Mouse (Mus musculus) spleen, postnatal 10 days (tissue): ENCODE measurements around the gene Hcn2.

Experiments
- DNase-seq, 2 experiments: peaks; one replicate each; pipeline ENCODE4 v3.0.0; 2021 to 2022; ENCODE audit warnings: low spot score in 2 of 2

Gene Hcn2

GRCm38 (mm10) chr10:79716254-79716987 is at the start of gene Hcn2:
Gene Hcn2 (plus strand): TSS chr10:79716634.
- no peak for DNase-seq

GRCm38 (mm10) chr10:79668076-79668475 is 48.4 kb upstream of the Hcn2 start:
- no peak for DNase-seq

DNA sequence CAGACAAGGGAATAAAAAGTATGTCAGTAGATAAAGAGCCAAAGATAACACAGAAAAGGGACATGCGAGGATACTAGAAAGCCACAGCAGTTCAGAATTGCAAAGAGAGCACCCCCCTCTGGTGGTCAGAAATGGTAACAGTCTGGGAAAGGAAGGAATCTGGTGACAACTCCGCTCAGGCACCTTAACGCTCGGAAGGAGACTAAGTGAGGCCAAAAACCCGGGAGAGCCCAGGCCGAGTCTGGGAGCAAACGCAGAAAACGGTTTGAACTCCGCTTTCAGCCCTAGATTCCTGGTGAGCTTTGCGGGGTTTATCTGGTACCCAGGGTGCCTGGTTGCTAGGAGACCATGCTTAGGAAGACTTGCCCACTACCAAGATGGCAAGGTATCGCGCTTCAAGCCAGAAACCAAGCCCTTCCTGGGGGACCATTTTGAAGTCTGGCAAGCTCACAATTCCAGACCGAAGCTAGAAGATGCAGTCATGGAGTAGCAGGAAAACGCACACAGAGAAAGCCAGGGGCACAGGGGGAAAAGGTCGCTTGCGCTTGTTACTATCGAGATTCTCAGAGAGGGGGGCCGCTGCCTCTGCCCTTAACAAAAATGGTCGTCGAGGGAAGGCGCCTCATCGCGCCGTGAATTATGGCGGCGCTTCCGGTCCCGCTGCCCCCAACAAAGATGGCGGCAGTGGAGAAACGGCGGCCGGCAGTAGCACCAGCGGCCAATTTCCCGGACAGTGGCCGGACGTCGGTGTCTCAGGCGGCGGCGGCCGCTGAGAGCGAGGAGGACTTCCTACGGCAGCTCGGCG is 47.5 kb upstream of the Hcn2 start, which contains the start of gene Tpgs1:
Tpgs1 (plus strand) TSS at position 599 of the 805 bp plus-strand sequence.
- DNase-seq: peak; percentile 87 to 89

GRCm38 (mm10) chr10:79669576-79670057 is 46.8 kb upstream of the Hcn2 start:
- peak; percentile 79 to 83 for DNase-seq

DNA sequence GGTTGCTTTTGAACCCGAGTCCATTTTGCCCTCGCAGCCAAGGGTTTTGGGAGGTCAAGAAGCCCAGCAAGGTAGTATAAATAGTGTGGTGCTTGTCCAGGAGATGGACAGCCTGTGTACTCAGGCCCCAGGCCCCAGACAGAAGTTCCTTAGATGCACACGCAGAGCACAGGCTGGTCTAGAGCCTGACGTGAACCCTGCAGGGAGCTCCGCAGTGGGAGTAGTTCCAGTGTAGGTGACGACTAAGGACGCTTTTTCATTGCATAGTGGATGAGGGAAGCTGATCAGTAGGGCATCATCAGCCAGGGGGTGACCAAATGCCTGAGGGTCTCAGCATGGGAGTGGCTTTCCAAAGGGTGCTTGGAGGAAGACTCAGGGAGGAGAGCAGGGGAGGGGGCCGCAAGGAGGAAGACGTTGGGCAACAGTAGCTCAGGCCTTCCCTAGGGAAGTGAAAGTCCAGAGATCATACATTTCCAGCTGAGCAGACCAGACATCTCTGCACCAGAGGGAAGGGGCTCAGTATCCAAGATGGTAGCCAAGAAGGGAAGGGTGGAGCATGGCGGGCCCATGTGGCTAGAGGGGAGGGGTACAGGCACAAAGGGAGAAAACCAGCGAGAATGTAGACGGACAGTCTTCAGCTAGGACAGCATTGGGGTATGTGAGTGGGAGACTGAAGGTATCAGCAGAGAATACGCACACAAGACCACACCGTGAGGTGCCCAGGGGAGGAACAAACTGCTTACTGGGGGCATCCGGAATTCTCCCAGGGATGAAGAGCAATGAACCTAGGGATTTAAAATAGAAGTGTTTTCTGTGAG is 46.2 kb upstream of the Hcn2 start:
- no peak for DNase-seq

GRCm38 (mm10) chr10:79671396-79672087 is 44.9 kb upstream of the Hcn2 start:
- no peak for DNase-seq

DNA sequence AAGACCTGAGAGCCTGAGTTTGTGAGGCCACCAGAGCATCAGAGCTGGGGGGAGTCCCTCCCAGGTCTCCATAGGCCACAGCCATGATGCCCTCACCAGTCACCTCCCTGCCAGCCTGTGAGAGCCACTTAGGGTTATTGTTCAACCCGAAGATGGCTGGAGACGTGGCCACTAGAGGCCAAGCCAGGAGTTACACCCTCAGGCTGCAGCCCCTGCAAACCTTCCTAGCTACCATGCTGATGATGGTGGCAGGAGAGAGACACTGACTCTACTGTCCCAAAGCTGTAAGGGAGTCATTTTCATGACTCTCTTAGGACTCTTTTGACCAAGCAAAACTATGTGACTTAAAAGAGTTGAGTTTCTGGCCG is 44.4 kb upstream of the Hcn2 start:
- no peak for DNase-seq

DNA sequence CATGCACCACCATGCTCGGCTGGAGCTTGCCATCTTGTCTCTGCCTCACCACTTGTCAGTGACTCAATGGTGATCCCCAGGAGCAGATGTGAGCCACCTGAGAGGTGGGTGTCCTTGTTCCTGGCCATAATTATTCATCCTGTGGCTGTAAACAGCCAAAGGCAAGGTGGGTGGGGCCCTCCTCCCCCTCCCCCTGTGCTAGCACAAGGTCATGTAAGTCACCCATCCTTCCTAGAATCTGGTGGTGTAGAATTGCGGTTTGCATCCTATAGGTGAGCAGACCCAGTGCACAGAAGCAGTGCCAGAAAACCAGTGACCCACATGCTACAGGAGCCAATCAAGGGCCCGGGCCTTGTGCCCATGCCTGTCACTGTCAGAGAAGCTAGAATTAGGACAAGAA is 43.4 kb upstream of the Hcn2 start:
- DNase-seq: no peak

DNA sequence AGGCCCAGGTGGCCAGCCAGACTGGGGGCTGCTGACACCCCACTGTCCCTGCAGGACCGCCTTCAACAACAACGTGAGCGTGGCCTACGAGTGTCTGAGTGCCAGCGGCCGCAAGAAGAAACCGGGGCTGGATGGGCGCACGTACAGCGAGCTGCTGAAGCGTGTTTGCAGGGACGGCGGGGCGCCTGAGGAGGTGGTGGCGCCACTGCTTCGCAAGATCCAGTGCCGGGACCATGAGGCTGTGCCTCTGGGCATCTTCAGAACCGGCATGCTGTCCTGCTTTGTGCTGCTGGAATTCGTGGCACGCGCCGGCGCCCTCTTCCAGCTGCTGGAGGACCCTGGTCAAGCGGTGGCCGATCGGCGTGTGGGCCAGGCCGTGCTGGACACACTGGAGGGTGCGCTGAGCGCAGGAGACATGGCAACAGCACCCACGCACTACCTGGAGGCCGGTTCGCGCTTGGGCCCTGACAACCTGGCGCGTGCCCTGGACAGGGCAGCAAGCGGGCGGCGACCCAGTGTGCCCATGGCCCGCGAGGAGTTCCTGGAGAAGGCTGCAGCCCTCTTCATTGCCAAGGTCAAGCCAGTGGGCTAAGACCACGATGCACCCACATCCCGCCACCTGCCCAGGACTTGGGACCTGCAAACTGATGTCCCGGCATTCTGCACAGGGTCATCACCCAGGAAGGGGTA is 40.9 kb upstream of the Hcn2 start:
- no peak for DNase-seq

GRCm38 (mm10) chr10:79680606-79681495 is 35.6 kb upstream of the Hcn2 start:
- DNase-seq: peak in 1 of 2 experiments; percentile 42

GRCm38 (mm10) chr10:79681591-79682245 is 34.7 kb upstream of the Hcn2 start, which contains the start of gene Cdc34:
Gene Cdc34 (plus strand): TSS chr10:79682195.
- DNase-seq: peak; percentile 98 to 99

- DNase-seq: peak; percentile 50 to 51
Observed at GRCm38 (mm10) chr10:79682551-79682915, 33.9 kb upstream of the Hcn2 start.

- DNase-seq: peak; percentile 55 to 81
Observed at GRCm38 (mm10) chr10:79682916-79683582, 33.4 kb upstream of the Hcn2 start.

GRCm38 (mm10) chr10:79683726-79684640 is 32.5 kb upstream of the Hcn2 start:
- no peak for DNase-seq

- DNase-seq: no peak
Observed at GRCm38 (mm10) chr10:79684770-79685600, 31.4 kb upstream of the Hcn2 start.

DNA sequence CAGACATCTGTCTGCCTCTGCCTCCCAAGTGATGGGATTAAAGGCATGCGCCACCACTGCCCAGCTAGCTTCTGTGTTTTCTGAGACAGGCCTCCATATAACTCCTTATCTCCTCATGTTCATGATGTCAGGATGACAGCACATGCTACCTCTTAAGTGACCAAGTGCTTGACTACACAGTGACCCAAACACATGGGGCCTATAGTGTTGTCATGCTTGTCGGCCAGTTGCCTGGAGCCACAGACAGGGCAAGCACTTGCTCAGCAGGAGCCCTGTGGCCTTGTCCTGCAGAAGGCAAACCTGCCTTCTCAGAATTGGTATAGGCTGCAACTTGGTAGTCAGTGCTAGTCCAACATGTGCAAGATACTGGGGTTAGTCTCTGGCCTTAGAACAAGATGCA is 30.2 kb upstream of the Hcn2 start:
- no peak for DNase-seq

GRCm38 (mm10) chr10:79686691-79687090 is 29.7 kb upstream of the Hcn2 start:
- no peak for DNase-seq
